Mouse (Mus musculus) neutrophil, adult 59 days (primary cell): Measurements from ENCODE around the gene Ovgp1. TPM values are rescaled to one million over a fixed set of nuclear protein-coding genes. Genes with fewer than 3 reads are reported as not detected.

Experiments used
- total RNA-seq, 2 experiments: library from RNA; stranded (reverse); gene quantifications; 1 replicate in 1 of 2; 2 replicates in 1 of 2; pipeline ENCODE4 v1.2.4; 2023

Ovgp1 gene
- 1 to 10 TPM; 5.5 to 6.3 TPM for total RNA-seq

DNA sequence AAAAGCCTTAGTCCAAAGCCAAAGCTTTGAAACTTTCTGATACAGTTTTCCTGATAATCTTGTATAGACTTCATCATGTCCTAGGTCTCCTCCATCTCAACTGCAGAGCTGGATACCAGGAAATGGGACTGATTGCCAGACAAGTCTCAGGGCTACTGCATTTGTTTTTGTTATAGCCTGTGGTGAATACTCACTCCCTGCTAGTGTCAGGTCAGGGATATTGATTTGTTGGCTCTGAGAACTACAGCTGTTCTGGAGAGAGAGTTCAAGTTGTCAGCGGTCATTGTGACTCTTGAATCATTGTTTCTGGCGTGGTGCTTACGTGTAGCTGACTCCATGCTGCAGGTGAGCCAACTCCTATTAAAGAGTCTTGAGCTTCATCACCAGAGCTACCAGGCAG lies at the start of gene Ovgp1:
Gene Ovgp1, plus strand, starts transcription at position 301 of the 400 bp plus-strand sequence.

GRCm38 (mm10) chr3:105932240-105933071 lies 41.1 kb upstream of the Ovgp1 start, which contains the start of gene I830077J02Rik:
I830077J02Rik (minus strand) TSS chr3:105932664.

GRCm38 (mm10) chr3:105958974-105959580 lies 14.4 kb upstream of the Ovgp1 start, which contains the start of gene Wdr77:
Wdr77 (plus strand) TSS chr3:105959369.

DNA sequence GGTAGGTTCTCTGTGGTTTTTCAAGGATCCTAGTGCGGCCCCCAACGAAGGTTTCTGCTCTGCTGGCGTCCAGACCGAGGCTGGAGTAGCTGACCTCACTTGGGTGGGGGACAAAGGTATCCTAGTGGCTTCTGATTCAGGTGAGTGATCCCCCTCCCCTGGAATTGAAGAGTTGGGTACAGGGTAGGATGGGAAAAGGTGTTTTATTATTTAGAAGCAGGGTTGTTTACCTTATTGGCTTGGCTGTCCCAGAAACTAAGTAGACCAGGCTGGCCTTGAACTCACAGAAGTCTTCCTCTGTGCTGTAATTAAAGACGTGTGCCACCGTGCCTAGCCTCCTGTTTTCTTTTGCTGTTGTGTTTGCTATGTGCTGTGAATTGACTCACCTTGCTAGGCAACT lies 13.5 kb upstream of the Ovgp1 start, which contains the start of gene Atp5f1:
Gene Atp5f1, minus strand, starts transcription at position 101 of the 400 bp plus-strand sequence.

GRCm38 (mm10) chr3:106014546-106014945 lies 41.0 kb downstream of the Ovgp1 start, which contains the start of gene Pifo:
Pifo (minus strand) TSS chr3:106014646.

GRCm38 (mm10) chr3:106032781-106033180 lies 59.3 kb downstream of the Ovgp1 start, which contains the start of gene Chil5:
Chil5 (minus strand) TSS chr3:106032814.

Other genes starting within 250 kb of the Ovgp1 start
- 100 to 1,000 TPM; 131 to 157 TPM for gene Rap1a, start 172.4 kb upstream of the Ovgp1 start, total RNA-seq
- gene Adora3, start 102.9 kb upstream of the Ovgp1 start, total RNA-seq: 1 to 10 TPM; 2.7 to 3.2 TPM
- 1 to 10 TPM in 1 of 2 experiments, under 1 TPM in 1; 0.49 to 1.2 TPM for gene Tmigd3, start 102.8 kb upstream of the Ovgp1 start, total RNA-seq
- 10 to 100 TPM; 74.1 to 95.4 TPM for gene I830077J02Rik, start 41.0 kb upstream of the Ovgp1 start, total RNA-seq
- 10 to 100 TPM; 33.7 to 38.0 TPM for gene Wdr77, start 14.3 kb upstream of the Ovgp1 start, total RNA-seq
- gene Atp5f1, start 13.6 kb upstream of the Ovgp1 start, total RNA-seq: 100 to 1,000 TPM; 150 to 160 TPM
- gene Pifo, start 40.9 kb downstream of the Ovgp1 start, total RNA-seq: not detected
- gene Chil5, start 59.1 kb downstream of the Ovgp1 start, total RNA-seq: 10 to 100 TPM; 12.4 to 19.1 TPM
- gene Chia1, start 139.5 kb downstream of the Ovgp1 start, total RNA-seq: not detected
- 1,000 to 10,000 TPM; 2,886 to 3,700 TPM for gene Chil3, start 193.9 kb downstream of the Ovgp1 start, total RNA-seq
- 1 to 10 TPM; 1.0 to 1.4 TPM for gene Chil4, start 245.8 kb downstream of the Ovgp1 start, total RNA-seq